Mouse (Mus musculus) embryonic facial prominence, embryonic 15.5 days (tissue): ENCODE results near the gene Dusp28. TPM values are rescaled to one million over a fixed set of nuclear protein-coding genes. Genes with fewer than 3 reads are reported as not detected.
"Not testable (repeated sequence)": the region's sequence is repeated elsewhere in the genome, so short reads cannot be mapped to it uniquely, and the experiment has no call there.

ENCODE experiments used
- ATAC-seq: fragments of 200-750 bp; cut with Nextera tagmentation; 2 replicates; pipeline ENCODE4 v1.8.0; 2017; ENCODE audit warnings: low read depth, moderate TSS enrichment; ENCODE audit not compliant: insufficient number of reproducible peaks, low FRiP score, low TSS enrichment
- H3K27ac ChIP-seq: fragments of 300-500 bp; sonication (generic); replicated peaks from 2 replicates; pipeline ENCODE4 v1.5.1; 2015; ENCODE audit warnings: mild to moderate bottlenecking, inconsistent platforms
- H3K27me3 ChIP-seq: fragments of 300-500 bp; sonication (generic); 2 replicates; pipeline ENCODE4 v1.6.1; 2015; ENCODE audit warnings: inconsistent platforms
- H3K36me3 ChIP-seq: fragments of 300-500 bp; sonication (generic); 2 replicates; pipeline ENCODE4 v1.6.1; 2015; ENCODE audit warnings: mild to moderate bottlenecking, inconsistent platforms
- H3K4me1 ChIP-seq: fragments of 300-500 bp; sonication (generic); 2 replicates; pipeline ENCODE4 v1.6.1; 2015; ENCODE audit warnings: inconsistent platforms
- H3K4me2 ChIP-seq: fragments of 300-500 bp; sonication (generic); replicated peaks from 2 replicates; pipeline ENCODE4 v1.6.1; 2015; ENCODE audit warnings: mild to moderate bottlenecking, inconsistent platforms
- H3K4me3 ChIP-seq: fragments of 300-500 bp; sonication (generic); replicated peaks from 2 replicates; pipeline ENCODE4 v1.5.1; 2015; ENCODE audit warnings: mild to moderate bottlenecking, inconsistent platforms
- H3K9ac ChIP-seq: fragments of 300-500 bp; sonication (generic); 2 replicates; pipeline ENCODE4 v1.6.1; 2015; ENCODE audit warnings: inconsistent platforms
- H3K9me3 ChIP-seq: fragments of 300-500 bp; sonication (generic); replicated peaks from 2 replicates; pipeline ENCODE4 v1.6.1; 2016; ENCODE audit warnings: inconsistent platforms
- WGBS: fragments of 180-500 bp; shearing (Covaris S2); methylation state at CpG from one replicate; pipeline ENCODE4 v1.1.7; 2015; 5-methylcytosine and 5-hydroxymethylcytosine counted together
- polyA plus RNA-seq: library from polyadenylated mRNA; unstranded; fragments of >200 nt; fragmentation: Nextera tagmentation; extraction: Ambion mirVana; gene quantifications from 2 replicates; pipeline ENCODE4 v1.2.1, GENCODE M21; 2015

Dusp28 gene
- polyA plus RNA-seq, 1 experiment from 2014 or later, result 10.1 TPM

GRCm38 (mm10) chr1:92947966-92948365 is 41.2 kb downstream of the Dusp28 start:
- H3K4me2 ChIP-seq, result no peak overlapping the region
- no peak for ATAC-seq
- peaks cover 56% of the 10 kb centered on the region for H3K36me3 ChIP-seq
- no peaks in the 10 kb centered on the region for H3K27me3 ChIP-seq
- no peak overlapping the region for H3K9ac ChIP-seq
- H3K27ac ChIP-seq, result no peak overlapping the region
- H3K9me3 ChIP-seq, result no peaks in the 10 kb centered on the region
- 96% methylated on average over 3 of the region's 3 CpGs for WGBS
- no peak overlapping the region for H3K4me3 ChIP-seq
- no peaks in the 10 kb centered on the region for H3K4me1 ChIP-seq

- Histone ChIP-seq H3K4me2 (no peak overlapping the region), H3K36me3 (peaks cover 41% of the 10 kb centered on the region), H3K9me3 (no peaks in the 10 kb centered on the region), H3K4me1 (no peaks in the 10 kb centered on the region), H3K27ac (no peak overlapping the region), H3K27me3 (no peaks in the 10 kb centered on the region), H3K4me3 (no peak overlapping the region), H3K9ac (no peak overlapping the region)
- ATAC-seq, result no peak
- WGBS, result 53% methylated on average over 6 of the region's 6 CpGs
Observed at GRCm38 (mm10) chr1:92949426-92949825, 42.6 kb downstream of the Dusp28 start.

GRCm38 (mm10) chr1:92950607-92951006 is 43.8 kb downstream of the Dusp28 start, which contains the start of gene Gpr35:
TSS of gene Gpr35 (plus strand) at chr1:92950865.
- H3K36me3 ChIP-seq, result peaks cover 29% of the 10 kb centered on the region
- H3K4me2 ChIP-seq, result no peak within 1 kb of the TSS
- H3K4me3 ChIP-seq, result no peak within 1 kb of the TSS
- no peaks in the 10 kb centered on the region for H3K9me3 ChIP-seq
- H3K9ac ChIP-seq, result no peak within 1 kb of the TSS
- WGBS, result 68% methylated on average over 5 of the region's 5 CpGs
- no peaks in the 10 kb centered on the region for H3K4me1 ChIP-seq
- H3K27me3 ChIP-seq, result no peaks in the 10 kb centered on the region
- no peak within 1 kb of the TSS for H3K27ac ChIP-seq
- no peak for ATAC-seq

GRCm38 (mm10) chr1:92953641-92954040 is 46.9 kb downstream of the Dusp28 start:
- 63% methylated on average over 2 of the region's 2 CpGs for WGBS
- no peaks in the 10 kb centered on the region for H3K9me3 ChIP-seq
- peaks cover 3% of the 10 kb centered on the region for H3K36me3 ChIP-seq
- H3K4me3 ChIP-seq, result no peak overlapping the region
- no peaks in the 10 kb centered on the region for H3K27me3 ChIP-seq
- no peak overlapping the region for H3K27ac ChIP-seq
- H3K9ac ChIP-seq, result no peak overlapping the region
- no peaks in the 10 kb centered on the region for H3K4me1 ChIP-seq
- H3K4me2 ChIP-seq, result no peak overlapping the region
- no peak for ATAC-seq

- not testable (repeated sequence) for ATAC-seq, H3K9me3 ChIP-seq, H3K27me3 ChIP-seq, H3K4me1 ChIP-seq, H3K36me3 ChIP-seq, H3K9ac ChIP-seq, H3K27ac ChIP-seq
- Histone ChIP-seq H3K4me3 (peak overlapping the region; percentile 19), H3K4me2 (peak overlapping the region; percentile 43)
- WGBS, result 6% methylated on average over 11 of the region's 11 CpGs
Observed at GRCm38 (mm10) chr1:92956571-92957335, 50.0 kb downstream of the Dusp28 start.

Other genes starting within 250 kb of the Dusp28 start
- gene Gpc1, start 75.3 kb upstream of the Dusp28 start, polyA plus RNA-seq, result 93.6 and 95.3 TPM in 2 replicates
- 0.88 and 1.0 TPM in 2 replicates for gene Ankmy1, start 4.1 kb upstream of the Dusp28 start, polyA plus RNA-seq
- 47.7 and 47.8 TPM in 2 replicates for gene Rnpepl1, start 3.8 kb downstream of the Dusp28 start, polyA plus RNA-seq
- gene Capn10, start 27.4 kb downstream of the Dusp28 start, polyA plus RNA-seq, result 34.5 and 36.5 TPM in 2 replicates
- 1.2 and 2.1 TPM in 2 replicates for gene Gpr35, start 43.9 kb downstream of the Dusp28 start, polyA plus RNA-seq
- gene Aqp12, start 99.4 kb downstream of the Dusp28 start, polyA plus RNA-seq, result not detected in 2 replicates
- 26.8 and 32.7 TPM in 2 replicates for gene Kif1a, start 195.0 kb downstream of the Dusp28 start, polyA plus RNA-seq
- 0.11 TPM in 1 of 2 replicates, not detected in the other for gene Agxt, start 228.3 kb downstream of the Dusp28 start, polyA plus RNA-seq